Mouse (Mus musculus) erythroblast, adult 5-6 weeks (primary cell): ENCODE measurements around the gene Zfp593. TPM values are rescaled to one million over a fixed set of nuclear protein-coding genes. Genes with fewer than 3 reads are reported as not detected.

Experiments used
- ATAC-seq: replicated peaks from 2 replicates; pipeline ENCODE4 v1.8.0; 2016; ENCODE audit warnings: moderate number of reproducible peaks, mild to moderate bottlenecking, moderate TSS enrichment, inconsistent platforms; ENCODE audit not compliant: poor library complexity, low FRiP score, severe bottlenecking
- total RNA-seq, 2 experiments: library from RNA; stranded (forward) in 1 of 2; stranded (reverse) in 1 of 2; fragments of 150-400 nt in 1 of 2; fragments of 200-764, 138-1000 nt in 1 of 2; gene quantifications; 2 replicates each; pipeline versions ENCODE4 v1.2.3 to v1.2.4; 2015 to 2017; ENCODE audit warnings: low replicate concordance in 2 of 2

Gene Zfp593
- total RNA-seq, 2 experiments from 2014 or later = 0.38 to 1.4 TPM

DNA sequence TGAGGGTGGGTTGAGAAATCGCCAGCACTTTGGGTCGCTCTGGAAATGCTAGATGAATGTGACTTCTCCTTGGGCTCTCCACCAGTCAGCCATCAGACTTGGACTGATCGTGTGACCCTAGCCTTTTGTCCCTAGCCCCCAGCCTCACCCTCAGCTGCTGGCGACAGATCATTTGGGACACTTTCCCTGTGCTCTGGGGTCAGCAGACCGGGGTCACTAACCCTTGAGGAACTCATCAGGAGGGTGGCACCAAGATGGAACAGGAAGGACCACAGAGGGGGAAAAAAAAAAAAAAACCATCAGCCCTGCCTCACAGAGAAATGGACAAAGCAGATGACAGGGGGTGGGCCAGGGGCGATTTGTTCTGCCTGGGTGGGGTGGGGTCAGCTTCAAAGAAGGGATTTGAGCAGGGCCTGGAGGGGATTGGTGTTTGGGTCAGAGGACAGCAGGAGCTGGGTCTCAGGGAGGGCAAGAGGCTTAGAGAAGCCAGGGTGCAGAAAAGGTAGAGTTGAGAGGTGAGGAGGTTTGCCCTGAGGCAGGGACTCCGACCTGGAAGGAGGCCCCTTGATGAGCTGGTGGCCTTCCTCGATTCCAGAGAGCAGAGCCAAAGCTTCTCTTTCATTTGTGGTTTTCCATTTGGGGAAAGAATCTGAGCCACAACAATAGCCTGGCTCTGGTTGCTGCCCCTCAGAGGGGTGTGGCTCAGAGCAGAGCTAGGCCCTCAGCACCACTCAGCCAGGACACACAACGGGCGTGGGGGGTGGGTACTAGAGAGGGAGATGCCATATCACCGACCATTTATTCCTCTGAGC is 12.0 kb upstream of the Zfp593 start:
- ATAC-seq = no peak

- no peak for ATAC-seq
Measured at GRCm38 (mm10) chr4:134256407-134257197, 11.2 kb upstream of the Zfp593 start.

DNA sequence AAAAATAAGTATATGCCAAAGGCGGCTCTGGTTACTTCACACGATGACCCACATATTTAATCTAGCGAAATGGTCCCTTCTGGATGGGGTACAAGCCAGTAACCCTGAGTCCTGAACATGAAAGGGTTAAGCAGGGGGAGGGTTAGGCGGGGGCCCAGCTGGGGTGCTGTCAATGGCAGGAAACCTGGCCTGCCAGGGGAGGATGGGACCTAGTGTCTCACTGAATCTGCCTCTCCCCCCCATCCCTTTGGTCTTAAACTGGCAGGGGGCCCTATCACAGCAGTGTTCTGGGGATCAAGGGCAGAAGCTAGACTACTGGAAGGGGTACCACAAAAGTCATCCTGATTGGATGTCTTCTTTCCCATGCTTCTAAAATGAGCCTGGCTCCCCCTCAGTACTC is 10.5 kb upstream of the Zfp593 start:
- no peak for ATAC-seq

DNA sequence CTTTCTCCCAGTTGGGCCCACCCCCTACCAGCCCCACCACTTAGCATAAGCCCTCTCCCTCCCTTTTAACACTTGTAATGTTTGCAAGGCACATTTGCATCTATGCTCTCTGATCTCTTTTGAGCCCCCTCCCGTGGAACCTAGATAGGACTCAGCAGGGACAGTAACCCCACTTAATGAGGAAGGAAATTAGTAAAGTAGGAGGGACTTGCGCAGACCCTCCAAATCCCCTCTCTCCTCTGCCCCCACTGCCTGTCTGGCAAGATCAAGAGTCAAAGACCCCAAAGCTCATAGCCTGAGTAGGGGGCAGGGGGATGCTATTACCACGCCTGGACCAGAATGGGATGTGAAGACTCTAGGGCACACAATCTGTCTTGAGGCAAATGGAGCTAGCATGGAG is 9.4 kb upstream of the Zfp593 start:
- no peak for ATAC-seq

- no peak for ATAC-seq
Measured at GRCm38 (mm10) chr4:134253722-134254324, 8.4 kb upstream of the Zfp593 start, which contains the start of gene Grrp1. Gene Grrp1 (minus strand): TSS chr4:134254106.

DNA sequence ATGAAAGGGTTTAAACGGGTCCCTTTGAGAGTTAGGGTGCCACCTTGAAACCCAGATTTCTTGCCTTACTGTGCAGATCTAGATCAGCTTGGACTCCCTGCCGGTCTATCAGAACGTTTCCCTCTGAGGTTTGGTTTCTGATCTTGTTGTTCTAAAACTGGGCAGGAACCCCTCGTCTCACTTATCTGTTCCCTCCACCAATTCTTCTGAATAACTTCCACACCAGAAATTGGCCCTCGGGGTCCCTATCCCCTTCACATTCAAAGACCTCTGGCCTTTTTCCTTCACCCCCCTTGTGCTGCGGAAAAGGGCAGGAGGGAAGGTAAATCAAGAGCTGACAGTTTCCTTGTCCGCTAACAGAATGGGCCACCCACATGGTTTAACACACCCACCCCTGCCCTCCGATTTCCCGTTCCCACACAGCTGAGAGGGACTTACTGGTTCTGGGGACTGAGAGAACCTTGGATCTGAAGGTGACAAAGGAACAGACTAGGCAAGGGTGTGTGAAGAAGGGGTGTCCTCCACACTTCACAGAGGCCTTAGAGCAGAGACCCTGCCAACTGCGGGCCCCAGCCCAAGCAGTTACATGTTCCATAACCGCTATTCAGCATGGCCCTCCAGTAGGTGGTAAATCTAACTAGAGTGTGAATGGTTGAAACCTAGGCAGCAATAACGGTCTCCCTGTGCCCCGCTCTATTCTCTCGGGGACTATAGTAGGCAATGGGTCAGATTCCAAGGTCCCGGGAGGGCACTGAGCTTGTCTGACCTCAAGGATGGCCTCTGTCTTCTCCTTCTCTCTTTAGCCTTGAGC is 7.7 kb upstream of the Zfp593 start:
- ATAC-seq = no peak

- ATAC-seq = no peak
Measured at GRCm38 (mm10) chr4:134252131-134252910, 6.9 kb upstream of the Zfp593 start.

GRCm38 (mm10) chr4:134251241-134252130 is 6.1 kb upstream of the Zfp593 start:
- ATAC-seq = no peak

GRCm38 (mm10) chr4:134250930-134251240 is 5.5 kb upstream of the Zfp593 start:
- no peak for ATAC-seq

- no peak for ATAC-seq
Measured at GRCm38 (mm10) chr4:134250116-134250929, 4.9 kb upstream of the Zfp593 start.

DNA sequence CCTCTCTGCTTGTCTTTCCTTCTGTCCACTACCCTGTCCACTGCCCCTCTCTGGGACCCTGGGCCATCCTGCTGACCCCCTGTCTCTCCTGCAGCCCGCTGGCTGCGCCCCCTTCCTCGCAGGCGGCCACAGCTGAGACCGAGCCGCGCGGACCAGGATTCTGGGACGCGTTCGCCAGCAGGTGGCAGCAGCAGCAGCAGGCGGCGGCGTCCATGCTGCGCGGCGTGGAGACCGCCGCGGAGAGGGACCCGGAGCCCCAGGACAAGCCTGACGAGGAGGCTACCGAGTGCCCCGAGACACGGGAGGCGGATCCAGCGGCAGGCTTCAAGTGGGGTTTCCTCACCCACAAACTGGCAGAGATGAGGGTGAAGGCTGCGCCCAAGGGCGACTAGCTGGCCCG is 4.3 kb upstream of the Zfp593 start:
- ATAC-seq = 0 out of 2 replicates have a peak, but pooled peaks have one; percentile 38

GRCm38 (mm10) chr4:134246719-134247258 is 1.4 kb upstream of the Zfp593 start, which contains the start of gene Gm30191:
Gene Gm30191 (plus strand): TSS chr4:134246935.
- ATAC-seq = no peak

DNA sequence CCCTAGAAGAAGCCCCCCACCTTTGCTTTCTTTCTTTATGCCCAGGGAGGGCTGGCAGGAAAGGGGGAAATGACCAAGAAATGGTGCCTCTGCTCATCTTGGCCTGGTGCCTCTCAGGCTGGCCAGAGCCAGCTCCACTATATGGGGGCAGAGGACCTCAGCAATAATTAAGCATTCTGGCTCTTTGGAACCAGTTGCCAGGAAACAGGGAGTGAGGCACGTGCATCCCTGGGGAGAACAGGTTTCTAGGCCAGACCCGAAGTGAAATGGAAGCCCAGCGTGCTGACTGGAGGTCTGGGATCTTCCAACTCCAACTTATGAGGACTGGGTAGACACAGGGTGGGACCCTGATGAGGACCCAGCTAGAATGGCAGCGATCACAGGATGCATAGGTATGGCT is 864 bp upstream of the Zfp593 start:
- no peak for ATAC-seq

DNA sequence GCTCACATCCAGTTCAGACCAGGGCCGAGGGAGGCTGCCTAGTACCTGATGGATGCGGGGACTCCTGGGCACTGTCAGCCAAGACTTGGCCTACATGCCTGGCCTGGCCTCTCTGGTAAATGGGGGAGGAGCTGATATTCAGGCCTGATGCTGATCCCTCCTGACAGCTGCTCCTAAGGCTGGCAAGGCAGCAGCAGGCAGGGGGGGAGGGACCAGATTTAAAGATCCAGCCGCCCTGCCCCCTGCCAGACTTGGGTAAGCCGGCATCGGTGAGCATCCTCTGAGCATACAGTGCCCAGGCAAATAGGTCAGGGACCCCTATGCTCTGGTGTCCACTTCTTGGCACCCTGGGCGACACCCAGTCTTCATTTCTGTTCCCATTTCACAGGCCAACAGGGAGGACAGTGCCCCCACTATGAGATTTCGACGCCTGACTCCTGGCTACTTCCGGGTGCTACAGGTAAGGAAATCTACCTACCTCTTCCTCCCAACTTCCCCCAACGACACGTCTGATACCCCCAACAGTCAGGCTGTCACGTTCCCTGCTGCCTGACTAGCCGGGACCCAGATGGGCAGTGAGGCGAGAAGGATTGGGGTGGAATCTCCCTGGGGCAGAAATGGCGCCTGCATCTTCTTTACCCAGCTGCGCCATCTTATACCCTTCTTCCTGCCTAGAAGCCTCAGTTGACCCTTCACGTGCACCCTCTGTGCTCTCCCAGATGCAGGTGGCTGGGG is 1.7 kb downstream of the Zfp593 start, which contains the start of gene E130218I03Rik:
TSS of gene E130218I03Rik (plus strand) at position 147 of the 735 bp plus-strand sequence.
- no peak for ATAC-seq

- ATAC-seq = no peak
Measured at GRCm38 (mm10) chr4:134238686-134239085, 6.7 kb downstream of the Zfp593 start.

DNA sequence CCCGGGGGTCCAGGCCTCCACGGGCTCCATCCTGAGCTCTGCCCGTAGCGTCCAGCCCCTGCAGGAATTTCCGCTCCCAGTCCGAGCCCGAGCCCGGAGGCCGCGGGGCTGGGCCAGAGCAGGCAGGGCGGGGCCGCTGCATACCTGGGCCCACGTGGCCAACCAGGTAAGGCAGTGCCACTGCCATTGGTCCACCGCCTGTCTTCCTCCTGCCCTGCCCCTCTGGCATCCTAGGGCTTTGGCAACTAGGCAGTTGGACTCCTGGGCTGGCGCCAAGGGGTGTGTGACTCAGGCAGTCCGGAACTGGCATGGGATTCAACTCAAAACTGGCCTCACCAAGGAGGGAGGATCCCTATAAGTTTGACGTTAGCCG is 7.1 kb downstream of the Zfp593 start, which contains the start of gene Cnksr1:
TSS of gene Cnksr1 (minus strand) at position 121 of the 373 bp plus-strand sequence.
- ATAC-seq = no peak
